Mouse (Mus musculus) v-Abl transformed pro-B cells (cell line): ENCODE data around the gene Adrb1.
"Not testable (repeated sequence)": the region's sequence is repeated elsewhere in the genome, so short reads cannot be mapped to it uniquely, and the experiment has no call there.

Experiments used
- in situ Hi-C, 2 experiments: fragments of 400-800 bp; cut with MboI; formaldehyde crosslinking; loops; one replicate each; pipeline ENCODE4 v1.15.1; 2025; ENCODE audit not compliant: unreplicated experiment in 2 of 2

Adrb1 gene

DNA sequence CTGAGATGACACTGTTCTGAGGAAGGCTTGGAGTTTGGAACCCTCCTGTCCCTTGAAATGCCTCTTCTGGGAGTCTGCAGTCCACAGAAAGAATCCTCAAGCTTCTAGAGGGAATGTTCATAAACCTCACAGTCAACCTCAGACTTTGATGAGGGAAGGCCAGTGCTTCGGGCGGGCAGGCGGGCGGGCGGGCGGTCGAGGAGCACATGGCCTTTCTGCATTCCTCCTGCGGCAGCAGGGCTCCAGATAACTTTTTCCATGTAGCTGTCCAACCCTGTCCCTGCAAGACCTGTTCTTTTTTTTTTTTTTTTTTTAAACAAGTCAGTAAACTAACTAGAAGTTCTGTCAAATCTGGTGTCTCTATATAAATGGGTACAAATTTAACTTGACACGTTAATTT is 24.6 kb downstream of the Adrb1 start:
- in situ Hi-C loops: no loop called here

DNA sequence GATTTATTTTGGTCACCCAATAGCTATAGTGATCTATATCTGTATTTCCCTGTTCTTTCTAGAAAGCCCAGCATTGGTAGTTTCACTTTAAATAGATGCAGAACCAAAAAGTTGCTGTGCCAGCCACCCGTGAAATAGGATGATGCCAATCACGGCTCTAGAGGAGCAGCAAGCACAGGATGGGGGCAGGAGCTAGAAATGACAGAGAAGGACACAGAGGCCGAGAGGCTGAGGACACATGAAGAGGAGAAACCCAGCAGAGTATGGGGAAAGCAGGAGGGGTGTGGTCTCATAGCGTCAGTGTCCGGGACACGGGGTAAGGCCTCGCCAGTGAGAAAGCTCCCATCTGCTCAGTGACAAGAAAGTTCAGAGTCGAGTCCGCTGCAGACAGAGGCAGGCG is 25.9 kb downstream of the Adrb1 start:
- in situ Hi-C loops: no loop called here

GRCm38 (mm10) chr19:56749343-56749742 is 27.3 kb downstream of the Adrb1 start:
- in situ Hi-C loops: no loop called here

- in situ Hi-C loops: no loop called here
Measured at GRCm38 (mm10) chr19:56750709-56751108, 28.7 kb downstream of the Adrb1 start.

GRCm38 (mm10) chr19:56754456-56754855 is 32.5 kb downstream of the Adrb1 start:
- in situ Hi-C loops: not testable (repeated sequence)

- in situ Hi-C loops: no loop called here
Measured at GRCm38 (mm10) chr19:56756412-56756811, 34.4 kb downstream of the Adrb1 start.

DNA sequence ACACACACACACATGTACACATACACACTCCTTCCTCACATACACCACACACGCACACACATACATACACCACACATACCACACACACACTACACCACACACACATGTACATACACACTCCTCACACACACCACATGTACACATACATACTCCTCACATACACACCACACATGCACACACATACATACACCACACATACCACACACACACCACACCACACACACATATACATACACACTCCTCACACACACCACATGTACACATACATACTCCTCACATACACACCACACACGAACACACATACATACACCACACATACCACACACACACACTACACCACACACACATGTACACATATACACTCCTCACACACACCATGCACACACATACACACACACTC is 36.3 kb downstream of the Adrb1 start:
- in situ Hi-C loops: no loop called here

GRCm38 (mm10) chr19:56759740-56760139 is 37.7 kb downstream of the Adrb1 start:
- in situ Hi-C loops: no loop called here

- in situ Hi-C loops: no loop called here
Measured at GRCm38 (mm10) chr19:56760306-56760940, 38.4 kb downstream of the Adrb1 start.

DNA sequence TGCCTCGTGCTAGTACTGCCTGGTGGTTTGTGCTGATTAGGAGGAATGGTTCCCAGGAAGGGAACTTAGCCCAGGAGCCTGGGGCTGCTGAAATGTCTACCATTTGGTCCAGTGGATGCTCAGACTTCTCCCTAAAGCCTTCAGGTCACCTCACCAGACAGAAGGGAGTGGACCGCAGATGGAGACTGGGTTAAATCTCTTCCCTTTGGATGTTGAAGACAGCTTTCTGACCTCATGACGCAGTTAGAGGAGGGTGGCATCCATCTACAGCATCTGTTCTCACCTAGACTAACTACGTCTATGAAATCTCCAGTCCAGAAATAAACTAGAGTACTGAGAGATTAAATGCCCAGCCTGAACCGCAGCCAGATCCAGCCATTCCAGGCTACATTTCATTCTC is 39.1 kb downstream of the Adrb1 start:
- in situ Hi-C loops: no loop called here

GRCm38 (mm10) chr19:56761727-56762126 is 39.7 kb downstream of the Adrb1 start:
- in situ Hi-C loops: no loop called here

- in situ Hi-C loops: no loop called here
Measured at GRCm38 (mm10) chr19:56762686-56763085, 40.7 kb downstream of the Adrb1 start.

- in situ Hi-C loops: no loop called here
Measured at GRCm38 (mm10) chr19:56769024-56769423, 47.0 kb downstream of the Adrb1 start.

DNA sequence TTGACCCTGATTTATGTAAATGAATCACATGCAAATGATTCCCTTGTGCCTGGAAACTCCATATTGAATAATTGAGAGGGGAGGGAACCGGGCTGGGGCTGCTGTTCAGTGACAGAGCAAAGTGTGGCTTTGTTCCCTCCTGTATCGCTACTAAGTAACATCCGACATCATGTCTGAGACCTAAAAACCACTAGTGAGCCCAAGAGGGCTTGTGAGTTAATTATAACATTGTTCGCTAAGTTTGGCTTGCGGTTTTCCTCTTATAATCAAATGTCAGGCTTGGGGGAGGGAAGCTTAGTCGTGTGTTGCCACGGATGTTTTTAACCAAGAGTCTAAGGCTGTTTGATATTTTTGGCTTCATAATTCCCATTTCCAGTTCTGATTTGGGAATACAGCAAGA is 50.2 kb downstream of the Adrb1 start:
- in situ Hi-C loops: no loop called here

DNA sequence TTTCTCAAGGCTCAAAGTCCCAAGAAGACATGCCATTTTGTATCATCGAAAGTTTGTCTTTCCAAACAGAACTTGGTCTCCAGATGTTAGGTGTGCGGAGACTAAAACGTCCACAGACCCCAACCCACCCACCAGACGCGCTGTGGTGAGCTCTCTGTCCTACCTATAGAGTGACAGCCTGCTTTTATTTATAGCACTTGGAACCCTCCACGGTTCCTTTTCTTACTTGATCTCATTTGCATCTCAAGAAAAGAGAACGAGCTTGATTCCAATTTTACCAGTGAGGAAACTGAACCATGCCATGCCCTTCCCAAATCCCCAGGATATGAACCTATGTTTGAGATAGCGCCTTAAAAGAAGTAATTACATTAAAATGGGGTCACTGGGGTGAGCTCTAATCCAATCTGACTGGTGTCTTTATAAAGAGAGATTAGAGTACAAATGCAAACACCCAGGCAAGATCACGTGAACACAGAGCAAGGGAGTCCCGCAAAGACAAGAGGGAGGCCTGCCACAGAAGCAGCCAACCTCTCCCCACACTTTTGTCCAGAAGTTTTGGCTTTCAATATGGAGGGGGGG is 51.5 kb downstream of the Adrb1 start:
- in situ Hi-C loops: no loop called here

- in situ Hi-C loops: no loop called here
Measured at GRCm38 (mm10) chr19:56774408-56774962, 52.5 kb downstream of the Adrb1 start.

GRCm38 (mm10) chr19:56774971-56775892 is 53.2 kb downstream of the Adrb1 start:
- in situ Hi-C loops: loop anchor here in 1 of 2 experiments (5.0 kb wide), 1 partner anchor 353 kb away; no protein-coding TSS in a partner anchor

DNA sequence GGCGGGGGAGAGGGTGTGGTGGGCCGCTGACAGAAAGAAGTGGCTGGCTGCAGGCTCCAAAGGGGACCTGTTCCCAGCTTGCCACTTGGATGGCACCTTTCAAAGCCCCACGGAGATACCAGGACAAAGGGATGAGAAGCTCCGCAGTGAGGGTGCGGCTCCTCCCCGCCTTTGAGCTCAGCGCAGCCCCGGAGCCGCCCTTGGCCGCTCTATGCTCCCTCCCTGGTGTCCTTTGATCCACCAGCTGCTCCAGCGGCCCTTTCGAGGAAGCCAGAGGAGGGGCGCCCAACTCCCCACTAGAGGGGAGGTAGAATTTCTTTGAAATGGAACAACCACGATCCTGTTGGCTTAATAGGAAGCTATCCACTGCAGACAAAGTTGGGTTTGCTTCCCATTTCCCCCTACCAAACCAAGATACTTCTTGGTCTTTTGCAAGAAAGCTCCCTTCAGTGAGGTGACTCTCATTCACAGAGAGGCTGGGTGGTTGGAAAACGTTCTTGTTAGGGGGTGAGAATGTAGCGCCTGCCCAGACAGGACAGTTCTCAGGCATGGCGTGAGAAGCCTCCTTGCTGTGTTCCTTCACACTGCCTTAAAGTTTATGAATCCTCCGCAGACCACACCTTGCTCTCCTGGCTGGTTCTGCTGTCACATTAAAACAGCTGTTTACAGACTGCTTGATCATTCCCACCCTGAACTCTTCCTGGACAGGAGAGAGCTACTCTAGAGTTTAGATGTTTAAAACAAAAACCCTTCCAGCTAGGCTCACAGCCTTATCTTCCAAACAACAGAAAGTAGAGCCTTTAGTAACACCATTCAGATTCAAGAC is 54.1 kb downstream of the Adrb1 start:
- in situ Hi-C loops: loop anchor here in 1 of 2 experiments (5.0 kb wide), 1 partner anchor 354 kb away; no protein-coding TSS in a partner anchor

- in situ Hi-C loops: loop anchor here in 1 of 2 experiments (5.0 kb wide), 1 partner anchor 355 kb away; no protein-coding TSS in a partner anchor
Measured at GRCm38 (mm10) chr19:56776719-56777382, 54.9 kb downstream of the Adrb1 start.

- in situ Hi-C loops: loop anchor here in 1 of 2 experiments (5.0 kb wide), 1 partner anchor 356 kb away; no protein-coding TSS in a partner anchor
Measured at GRCm38 (mm10) chr19:56778532-56778931, 56.5 kb downstream of the Adrb1 start.
